Mouse (Mus musculus): Measurements from ENCODE around the gene Ccdc51. TPM values are rescaled to one million over a fixed set of nuclear protein-coding genes. Genes with fewer than 3 reads are reported as not detected.

Ccdc51 gene
- polyA plus RNA-seq (2016; fragmentation: Nextera tagmentation; extraction: Ambion mirVana): 14.6 and 16.3 TPM in 2 replicates

- Histone ChIP-seq H3K27me3 (replicated peaks) (no peaks in the 10 kb centered on the region), H3K9me3 (replicated peaks) (no peaks in the 10 kb centered on the region), H3K4me1 (replicated peaks) (peaks cover 28% of the 10 kb centered on the region), H3K27ac (ENCODE audit: poor library complexity, severe bottlenecking) (peak within 1 kb of the TSS; percentile 71), H3K4me3 (peak within 1 kb of the TSS; percentile 80), H3K9ac (peak within 1 kb of the TSS; percentile 85), H3K4me2 (peak within 1 kb of the TSS; percentile 93), H3K36me3 (peaks cover 30% of the 10 kb centered on the region)
- WGBS: under 1% methylated on average over 37 of the region's 37 CpGs
- peak; percentile 98 for ATAC-seq (ENCODE audit: insufficient number of reproducible peaks, low FRiP score)
These were observed at the start of gene Ccdc51, which contains the start of gene Tma7 for GRCm38 (mm10) chr9:109082124-109082800. Gene Ccdc51 (plus strand): TSS chr9:109082493. Gene Tma7 (minus strand): TSS chr9:109082587.

GRCm38 (mm10) chr9:109038086-109038895 is 44.0 kb upstream of the Ccdc51 start, which contains the start of gene Shisa5:
Gene Shisa5 (plus strand): TSS chr9:109038565.
- Histone ChIP-seq H3K9ac (peak within 1 kb of the TSS; percentile 81), H3K27me3 (replicated peaks) (no peaks in the 10 kb centered on the region), H3K27ac (ENCODE audit: poor library complexity, severe bottlenecking) (peak within 1 kb of the TSS; percentile 70), H3K9me3 (replicated peaks) (no peaks in the 10 kb centered on the region), H3K36me3 (no peaks in the 10 kb centered on the region), H3K4me1 (replicated peaks) (peaks cover 37% of the 10 kb centered on the region), H3K4me3 (peak within 1 kb of the TSS; percentile 79), H3K4me2 (peak within 1 kb of the TSS; percentile 81)
- WGBS: under 1% methylated on average over 40 of the region's 40 CpGs
- peak; percentile 88 for ATAC-seq (ENCODE audit: insufficient number of reproducible peaks, low FRiP score)

- H3K27me3 ChIP-seq (replicated peaks): no peaks in the 10 kb centered on the region
- no peaks in the 10 kb centered on the region for H3K9me3 ChIP-seq (replicated peaks)
- peak overlapping the region; percentile 81 for H3K9ac ChIP-seq
- H3K36me3 ChIP-seq: no peaks in the 10 kb centered on the region
- peak overlapping the region; percentile 81 for H3K4me2 ChIP-seq
- peak overlapping the region; percentile 70 for H3K27ac ChIP-seq (ENCODE audit: poor library complexity, severe bottlenecking)
- WGBS: 18% methylated on average over 8 of the region's 8 CpGs
- peak overlapping the region; percentile 79 for H3K4me3 ChIP-seq
- H3K4me1 ChIP-seq (replicated peaks): peaks cover 37% of the 10 kb centered on the region
- peak; percentile 71 for ATAC-seq (ENCODE audit: insufficient number of reproducible peaks, low FRiP score)
These were observed 43.4 kb upstream of the Ccdc51 start for GRCm38 (mm10) chr9:109038901-109039364.

- no peak overlapping the region for H3K27ac ChIP-seq (ENCODE audit: poor library complexity, severe bottlenecking)
- H3K9ac ChIP-seq: no peak overlapping the region
- ATAC-seq (ENCODE audit: insufficient number of reproducible peaks, low FRiP score): no peak
These were observed 42.6 kb upstream of the Ccdc51 start for GRCm38 (mm10) chr9:109039681-109040080.

GRCm38 (mm10) chr9:109040216-109040615 is 42.1 kb upstream of the Ccdc51 start:
- peaks cover 37% of the 10 kb centered on the region for H3K4me1 ChIP-seq (replicated peaks)
- H3K9me3 ChIP-seq (replicated peaks): no peaks in the 10 kb centered on the region
- H3K36me3 ChIP-seq: 0 out of 2 replicates have a peak, but pooled peaks cover 5% of the 10 kb centered on the region
- H3K27ac ChIP-seq (ENCODE audit: poor library complexity, severe bottlenecking): no peak overlapping the region
- peak overlapping the region; percentile 81 for H3K4me2 ChIP-seq
- no peak overlapping the region for H3K9ac ChIP-seq
- H3K27me3 ChIP-seq (replicated peaks): no peaks in the 10 kb centered on the region
- H3K4me3 ChIP-seq: no peak overlapping the region
- 77% methylated on average over 8 of the region's 8 CpGs for WGBS
- no peak for ATAC-seq (ENCODE audit: insufficient number of reproducible peaks, low FRiP score)

More at GRCm38 (mm10) chr9:109039681-109040080, 42.6 kb upstream of the Ccdc51 start:
- peak overlapping the region; percentile 79; the same call in 1 of the 2 replicates for H3K4me3 ChIP-seq
- H3K27me3 ChIP-seq (replicated peaks): no peaks in the 10 kb centered on the region
- peak overlapping the region; percentile 81 for H3K4me2 ChIP-seq
- 0 out of 2 replicates have a peak, but pooled peaks cover 5% of the 10 kb centered on the region for H3K36me3 ChIP-seq
- WGBS: 72% methylated on average over 4 of the region's 4 CpGs
- no peaks in the 10 kb centered on the region for H3K9me3 ChIP-seq (replicated peaks)
- peaks cover 37% of the 10 kb centered on the region for H3K4me1 ChIP-seq (replicated peaks)

GRCm38 (mm10) chr9:109040906-109041305 is 41.4 kb upstream of the Ccdc51 start:
- no peaks in the 10 kb centered on the region for H3K27me3 ChIP-seq (replicated peaks)
- 27% methylated on average over 6 of the region's 6 CpGs for WGBS
- H3K9me3 ChIP-seq (replicated peaks): no peaks in the 10 kb centered on the region
- H3K4me1 ChIP-seq (replicated peaks): peaks cover 37% of the 10 kb centered on the region
- 0 out of 2 replicates have a peak, but pooled peaks cover 5% of the 10 kb centered on the region for H3K36me3 ChIP-seq
- H3K4me3 ChIP-seq: peak overlapping the region; percentile 0; the same call in 1 of the 2 replicates
- 0 out of 2 replicates have a peak overlapping the region, but pooled peaks have one; percentile 15 for H3K27ac ChIP-seq (ENCODE audit: poor library complexity, severe bottlenecking)
- H3K9ac ChIP-seq: peak overlapping the region; percentile 5
- peak; percentile 60 for ATAC-seq (ENCODE audit: insufficient number of reproducible peaks, low FRiP score)
- peak overlapping the region; percentile 81 for H3K4me2 ChIP-seq

- peaks cover 8% of the 10 kb centered on the region; the same call in 1 of the 2 replicates for H3K36me3 ChIP-seq
- 58% methylated on average over 7 of the region's 7 CpGs for WGBS
- H3K4me2 ChIP-seq: peak overlapping the region; percentile 81
- H3K27me3 ChIP-seq (replicated peaks): no peaks in the 10 kb centered on the region
- peak overlapping the region; percentile 0; the same call in 1 of the 2 replicates for H3K4me3 ChIP-seq
- no peak overlapping the region for H3K27ac ChIP-seq (ENCODE audit: poor library complexity, severe bottlenecking)
- H3K4me1 ChIP-seq (replicated peaks): peaks cover 37% of the 10 kb centered on the region
- H3K9me3 ChIP-seq (replicated peaks): no peaks in the 10 kb centered on the region
- peak overlapping the region; percentile 5; the same call in 1 of the 2 replicates for H3K9ac ChIP-seq
- ATAC-seq (ENCODE audit: insufficient number of reproducible peaks, low FRiP score): 0 out of 2 replicates have a peak, but pooled peaks have one; percentile 1
These were observed 40.9 kb upstream of the Ccdc51 start for GRCm38 (mm10) chr9:109041351-109041750.

DNA sequence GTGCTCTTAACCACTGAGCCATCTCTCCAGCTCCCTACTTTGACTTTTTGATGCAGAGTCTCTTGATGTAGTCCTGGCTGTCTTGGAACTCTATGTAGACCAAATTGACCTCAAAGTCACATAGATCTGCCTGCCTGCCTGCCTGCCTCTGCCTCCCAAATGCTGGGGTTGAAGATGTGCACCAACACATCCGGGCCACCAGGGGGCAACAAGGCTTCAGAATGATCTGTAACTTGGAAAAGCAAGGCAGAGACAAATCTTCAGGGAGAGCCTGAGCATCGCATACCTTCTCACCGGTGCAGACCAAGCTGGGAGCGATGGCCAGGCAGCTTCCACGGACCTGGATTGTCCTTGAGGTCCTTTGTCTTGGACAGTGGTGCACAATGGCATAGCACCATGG is 36.0 kb upstream of the Ccdc51 start:
- peaks cover 25% of the 10 kb centered on the region for H3K36me3 ChIP-seq
- no peak overlapping the region for H3K27ac ChIP-seq (ENCODE audit: poor library complexity, severe bottlenecking)
- H3K4me1 ChIP-seq (replicated peaks): peaks cover 6% of the 10 kb centered on the region
- no peak overlapping the region for H3K4me3 ChIP-seq
- no peak overlapping the region for H3K4me2 ChIP-seq
- 35% methylated on average over 5 of the region's 5 CpGs for WGBS
- no peaks in the 10 kb centered on the region for H3K9me3 ChIP-seq (replicated peaks)
- no peak overlapping the region for H3K9ac ChIP-seq
- H3K27me3 ChIP-seq (replicated peaks): no peaks in the 10 kb centered on the region
- no peak for ATAC-seq (ENCODE audit: insufficient number of reproducible peaks, low FRiP score)

GRCm38 (mm10) chr9:109049316-109049715 is 33.0 kb upstream of the Ccdc51 start:
- no peak overlapping the region for H3K9ac ChIP-seq
- H3K4me1 ChIP-seq (replicated peaks): peaks cover 4% of the 10 kb centered on the region
- no peak overlapping the region for H3K4me2 ChIP-seq
- no peaks in the 10 kb centered on the region for H3K27me3 ChIP-seq (replicated peaks)
- no peaks in the 10 kb centered on the region for H3K9me3 ChIP-seq (replicated peaks)
- no peak overlapping the region for H3K4me3 ChIP-seq
- WGBS: 76% methylated on average over 7 of the region's 7 CpGs
- H3K27ac ChIP-seq (ENCODE audit: poor library complexity, severe bottlenecking): no peak overlapping the region
- ATAC-seq (ENCODE audit: insufficient number of reproducible peaks, low FRiP score): no peak
- peaks cover 37% of the 10 kb centered on the region for H3K36me3 ChIP-seq

GRCm38 (mm10) chr9:109049996-109050673 is 32.2 kb upstream of the Ccdc51 start:
- WGBS: 82% methylated on average over 9 of the region's 9 CpGs
- Histone ChIP-seq H3K4me1 (replicated peaks) (peaks cover 10% of the 10 kb centered on the region), H3K9me3 (replicated peaks) (no peaks in the 10 kb centered on the region), H3K27me3 (replicated peaks) (no peaks in the 10 kb centered on the region), H3K4me3 (no peak overlapping the region), H3K9ac (no peak overlapping the region), H3K4me2 (no peak overlapping the region), H3K27ac (ENCODE audit: poor library complexity, severe bottlenecking) (no peak overlapping the region), H3K36me3 (peaks cover 34% of the 10 kb centered on the region)
- ATAC-seq (ENCODE audit: insufficient number of reproducible peaks, low FRiP score): no peak

Measured in heart, embryonic 12.5 days (tissue).